Comparison of ENCODE assay signal across 1 mouse cellular context in the genomic region with DNA sequence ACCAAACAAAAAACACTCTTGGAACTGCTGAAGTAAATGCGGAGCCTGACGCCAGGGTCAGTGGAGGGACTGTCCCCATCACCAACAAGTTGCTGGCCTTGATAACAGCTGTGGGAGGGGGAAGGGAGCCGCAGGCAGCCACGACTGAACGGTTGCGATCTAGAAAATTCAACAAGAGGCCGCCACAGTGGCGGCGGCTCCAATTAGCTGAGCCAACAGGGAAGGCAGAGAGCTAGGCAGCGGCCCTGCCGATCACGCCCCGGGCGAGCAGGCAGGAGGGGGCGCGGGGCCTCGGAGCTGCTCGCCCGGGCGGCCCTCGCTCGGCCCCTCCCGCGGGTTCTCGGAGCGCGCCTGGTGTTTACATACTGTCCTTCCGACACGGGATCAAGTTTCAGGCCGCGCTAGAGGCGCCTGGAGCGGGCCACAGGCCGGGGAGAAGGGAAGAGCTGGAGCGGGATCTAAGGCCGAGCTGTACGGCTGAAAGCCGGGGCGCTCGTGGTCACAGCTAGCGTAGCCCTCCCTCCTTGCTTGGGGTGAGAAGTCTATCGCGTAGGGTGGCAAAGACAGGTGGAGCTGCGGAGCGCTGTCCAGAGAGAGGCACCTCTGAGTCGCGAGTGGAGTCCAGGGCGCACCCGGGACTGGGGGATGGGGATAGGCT.
TF ChIP-seq lines count a peak whose summit lies in the region.

No protein-coding gene starts in this region.

TF ChIP-seq in MEL, 35 proteins besides CTCF, POLR2A, EP300 and RAD21 (continued from another document):
- TF ChIP-seq MAX (IDR thresholded peaks at IDR 0.05; ENCODE audit: low read length) (peak; percentile 42; the same call in 1 of the 2 replicates), TCF12 (IDR thresholded peaks at IDR 0.05; ENCODE audit: low read depth, low read length) (0 out of 2 replicates have a peak, but pooled peaks have one; percentile 25), UBTF (IDR thresholded peaks at IDR 0.05; ENCODE audit: borderline replicate concordance, insufficient read depth, low read depth, low read length) (peak; percentile 89; the same call in 1 of the 2 replicates), TBP (IDR thresholded peaks at IDR 0.05; ENCODE audit: low read depth, low read length) (no peak), MXI1 (IDR thresholded peaks at IDR 0.05; ENCODE audit: low read depth, low read length) (peak; percentile 32; the same call in 1 of the 2 replicates), NELFE (IDR thresholded peaks at IDR 0.05; ENCODE audit: low read depth, low read length) (peak; percentile 37; the same call in 1 of the 2 replicates)
